In genomic region chr17:26123267-26123684, GRCm38 (mm10) we compare ENCODE assay signal across 1 mouse cellular context.
TF ChIP-seq lines count a peak whose summit lies in the region.

Gene Mrpl28 (plus strand): TSS chr17:26123500.

TF ChIP-seq in CH12.LX, 34 proteins besides CTCF, POLR2A, EP300 and RAD21 (continued from another document):
- TF ChIP-seq ELF1 (IDR thresholded peaks at IDR 0.05; ENCODE audit: low read depth, low read length) (peak; percentile 73), TCF12 (IDR thresholded peaks at IDR 0.05; ENCODE audit: low read depth, low read length) (peak; percentile 67; the same call in 1 of the 2 replicates), E2F4 (IDR thresholded peaks at IDR 0.05; ENCODE audit: insufficient replicate concordance, low read depth, low read length) (peak; percentile 76; the same call in 1 of the 2 replicates), ZKSCAN1 (IDR thresholded peaks at IDR 0.05; ENCODE audit: borderline replicate concordance, low read depth, low read length) (no peak), ETS1 (conservative IDR thresholded peaks at IDR 0.05; ENCODE audit: low read depth, low read length) (no peak), GABPA (IDR thresholded peaks at IDR 0.05; ENCODE audit: insufficient replicate concordance, low read depth, low read length) (no peak; the same call in 1 of the 2 replicates), KAT2A (IDR thresholded peaks at IDR 0.05; ENCODE audit: insufficient replicate concordance, low read length) (peak; percentile 68; the same call in 1 of the 2 replicates), TBP (conservative IDR thresholded peaks at IDR 0.05; ENCODE audit: low read depth, low read length) (0 out of 2 replicates have a peak, but pooled peaks have one; percentile 63), IRF4 (IDR thresholded peaks at IDR 0.05; ENCODE audit: low read depth, low read length) (0 out of 2 replicates have a peak, but pooled peaks have one; percentile 51), HCFC1 (IDR thresholded peaks at IDR 0.05; ENCODE audit: low read depth, low read length) (peak; percentile 88), NRF1 (IDR thresholded peaks at IDR 0.05; ENCODE audit: low read depth, low read length) (peak; percentile 61)
TF ChIP-seq in CH12.LX: peak in this region for 19.
